Mouse (Mus musculus) cerebellum, adult (tissue): ENCODE results near the gene Iqcf1.
A peak's percentile ranks its signal among the peaks of the same experiment; 100 is the strongest.

Experiments used
- ATAC-seq: cut with Nextera tagmentation; 2 replicates; pipeline ENCODE4 v1.9.2; 2017; ENCODE audit warnings: mild to moderate bottlenecking, moderate library complexity, mixed read lengths; ENCODE audit not compliant: insufficient number of reproducible peaks, low FRiP score, low TSS enrichment

Iqcf1 gene

DNA sequence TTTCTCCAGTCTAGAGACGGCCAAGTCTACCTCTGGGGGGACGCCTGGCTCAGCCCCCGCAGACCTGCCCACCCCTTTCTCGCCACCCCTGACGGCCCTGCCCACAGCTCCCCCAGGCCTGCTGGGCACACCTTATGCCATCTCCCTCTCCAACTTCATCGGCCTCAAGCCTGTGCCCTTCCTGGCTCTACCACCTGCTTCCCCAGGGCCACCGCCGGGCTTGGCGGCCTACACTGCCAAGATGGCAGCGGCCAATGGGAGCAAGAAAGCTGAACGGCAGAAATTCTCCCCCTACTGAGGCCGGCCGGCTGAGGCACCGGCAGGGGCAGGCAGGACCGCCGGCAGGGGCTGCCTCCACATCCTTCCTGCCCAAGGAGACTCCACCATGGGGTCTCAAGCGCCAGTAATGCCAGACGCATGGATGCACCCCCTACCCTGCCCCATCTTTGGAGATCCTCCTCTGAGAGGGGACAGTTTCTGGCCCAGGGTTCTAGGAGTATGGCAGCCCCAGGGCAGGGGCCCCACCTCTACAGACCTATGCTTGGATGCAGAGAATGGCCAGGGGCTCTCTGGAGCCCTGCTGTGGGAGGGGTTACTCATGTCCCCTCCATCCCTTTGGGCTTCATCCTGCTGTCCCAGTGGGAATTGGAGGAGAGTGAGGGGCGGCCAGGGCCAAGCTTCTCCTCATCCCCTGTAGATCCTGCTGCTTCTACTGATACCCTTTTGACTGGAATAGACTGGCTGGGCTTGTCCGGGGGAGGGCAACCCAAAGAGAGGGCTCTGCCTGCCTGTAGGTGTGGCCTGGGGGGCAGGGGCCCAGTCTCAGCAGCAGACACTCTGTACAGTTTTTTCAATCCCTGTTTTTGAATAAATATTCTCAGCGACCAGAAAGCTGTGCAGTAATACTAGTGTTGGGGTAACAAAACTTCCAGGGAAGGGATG lies 36.4 kb upstream of the Iqcf1 start:
- ATAC-seq: peak; percentile 41; the same call in 1 of the 2 replicates

DNA sequence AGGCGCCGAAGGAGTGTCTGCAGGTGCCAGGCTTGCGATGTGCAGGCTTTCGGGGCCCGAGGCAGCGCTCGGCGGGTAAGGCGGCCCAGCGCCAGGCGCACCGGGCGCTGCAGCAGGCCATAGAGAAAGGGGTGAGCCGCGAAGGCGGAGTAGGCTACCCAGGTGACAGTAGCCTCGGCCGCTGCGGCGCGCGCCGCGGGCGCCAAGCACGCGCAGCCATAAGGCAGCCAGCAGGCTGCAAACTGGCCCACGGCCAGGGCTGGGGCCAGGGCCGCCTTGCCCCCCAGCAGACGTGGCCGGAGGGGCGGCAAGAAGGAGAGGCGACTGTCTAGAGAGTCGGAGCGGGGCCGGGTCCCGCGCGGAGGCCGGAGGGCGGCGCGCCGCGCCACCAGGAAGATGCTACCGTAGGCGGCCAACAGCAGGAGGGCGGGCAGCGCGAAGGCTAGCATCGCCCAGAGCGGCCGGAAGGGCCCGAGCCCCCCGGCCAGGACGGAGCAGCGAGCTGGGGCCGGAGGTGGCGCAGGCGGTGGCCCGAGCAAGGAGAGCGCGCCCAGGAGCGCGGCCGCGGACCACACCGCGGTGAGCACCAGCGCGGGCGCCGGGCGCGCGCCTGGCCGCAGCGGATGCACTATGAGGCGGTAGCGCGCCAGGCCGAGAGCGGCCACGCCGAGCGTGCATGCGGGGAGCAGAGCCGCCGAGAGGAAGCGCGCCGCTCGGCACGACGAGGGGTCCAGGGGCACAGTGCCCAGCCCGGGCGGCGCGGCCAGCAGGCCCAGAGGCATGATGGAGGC lies 34.8 kb upstream of the Iqcf1 start:
- ATAC-seq: peak; percentile 63

DNA sequence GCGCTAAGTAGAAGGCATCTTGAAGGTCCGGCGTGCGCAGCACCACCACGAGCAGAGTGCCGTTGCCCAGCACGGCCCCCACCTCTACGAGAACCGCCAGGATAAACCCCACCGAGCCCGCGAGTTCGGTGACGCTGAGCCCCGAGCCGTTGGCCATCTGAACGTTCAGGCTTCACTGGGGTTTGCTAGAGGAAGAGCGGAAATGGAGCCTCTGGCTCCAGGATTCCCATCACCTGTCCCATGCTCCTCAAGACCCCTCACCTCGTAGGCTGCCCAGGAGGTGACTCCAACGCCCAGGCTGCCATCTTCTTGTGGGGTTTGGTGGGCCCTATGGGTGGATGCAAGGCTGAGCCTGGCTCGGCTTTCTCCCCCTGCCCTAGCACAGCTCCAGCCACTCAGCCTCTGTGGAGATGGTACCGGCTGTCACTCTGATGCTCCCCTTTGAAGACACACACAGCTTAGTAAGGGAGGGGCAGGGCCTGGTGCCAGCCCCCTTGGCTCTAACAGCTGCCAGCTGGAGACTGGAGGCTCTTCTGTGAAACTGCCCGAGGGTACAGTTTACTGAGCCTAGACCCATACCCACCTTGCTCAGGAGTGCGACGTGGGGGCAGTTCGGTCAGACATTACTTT lies 34.1 kb upstream of the Iqcf1 start, which contains the start of gene Gpr62:
Gene Gpr62 (minus strand): TSS at position 368 of the 630 bp plus-strand sequence.
- ATAC-seq: no peak

DNA sequence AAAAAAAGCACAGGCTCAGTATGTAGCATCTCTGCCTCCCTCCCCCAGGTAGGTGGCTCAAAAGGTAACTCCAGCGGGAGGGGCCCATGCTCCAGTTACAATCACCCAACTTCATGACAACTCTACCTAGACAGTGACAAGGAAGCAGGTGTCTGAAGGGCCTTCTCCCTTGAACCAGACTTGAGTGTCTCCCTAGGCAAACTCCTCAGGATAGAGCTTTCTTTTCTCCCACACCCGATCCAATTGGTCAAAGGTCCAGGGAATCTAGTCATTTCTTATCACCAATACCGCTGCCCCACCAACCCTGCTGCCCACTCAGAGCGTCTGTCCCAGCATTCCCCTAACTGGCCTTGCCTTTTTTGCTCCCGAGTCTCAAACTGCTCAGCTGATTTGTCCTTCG lies 33.0 kb upstream of the Iqcf1 start:
- ATAC-seq: no peak

DNA sequence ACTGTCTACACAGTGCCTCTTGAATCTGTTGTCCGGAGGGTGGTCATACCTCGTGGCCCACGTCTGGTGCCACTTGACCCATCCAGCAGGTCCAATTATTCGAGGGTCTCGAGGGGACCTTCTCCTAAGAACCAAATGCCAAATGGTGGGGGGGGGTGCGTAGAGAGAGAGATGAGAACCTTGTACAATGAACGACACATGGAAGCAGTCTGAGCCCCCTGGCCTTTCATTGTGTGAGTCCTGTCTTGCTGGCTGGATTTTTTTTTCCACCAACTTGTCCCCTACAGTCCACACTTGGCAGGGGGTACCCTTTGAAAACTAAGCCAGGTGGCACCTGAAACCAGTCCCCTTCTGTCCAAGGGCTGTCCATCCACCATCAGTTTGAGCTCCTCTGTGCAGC lies 32.0 kb upstream of the Iqcf1 start:
- no peak for ATAC-seq

DNA sequence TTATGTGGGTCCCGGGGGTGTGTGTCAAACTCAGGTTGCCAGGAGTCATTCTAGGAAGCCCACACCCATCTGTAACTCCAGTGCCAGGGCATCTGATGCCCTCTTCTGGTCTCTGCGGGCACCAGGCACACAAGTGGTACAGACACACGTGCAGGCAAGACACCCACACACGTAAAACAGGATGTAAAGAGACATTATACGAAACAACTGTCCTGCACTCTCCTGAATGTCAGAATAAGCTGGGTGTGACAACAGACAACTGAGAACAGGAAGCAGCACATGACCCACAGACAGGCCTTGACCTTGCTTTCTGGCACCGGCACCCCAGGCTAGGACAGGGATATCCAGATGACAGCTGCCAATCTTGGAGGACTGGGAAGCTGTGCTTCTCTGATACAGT lies 30.4 kb upstream of the Iqcf1 start:
- no peak for ATAC-seq

DNA sequence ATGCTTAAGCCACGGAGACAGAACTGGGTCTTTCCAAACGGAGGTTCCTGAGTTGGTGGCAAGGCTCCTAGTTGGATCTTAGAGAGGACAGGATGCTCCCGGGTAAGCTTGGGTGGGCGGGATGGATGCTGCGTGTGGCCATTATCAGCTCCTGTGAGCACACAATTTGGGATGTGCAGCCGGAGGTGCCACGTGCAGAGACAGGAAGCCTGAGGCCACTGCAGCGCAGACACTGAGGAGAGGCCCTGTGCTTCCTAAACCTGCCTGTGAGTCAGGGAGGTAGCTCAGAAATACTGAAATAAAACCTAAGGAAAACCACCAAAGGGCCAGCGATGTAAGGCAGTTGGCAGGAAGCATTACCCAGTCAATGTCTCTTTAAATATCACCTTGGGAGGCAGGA lies 30.0 kb upstream of the Iqcf1 start:
- no peak for ATAC-seq

DNA sequence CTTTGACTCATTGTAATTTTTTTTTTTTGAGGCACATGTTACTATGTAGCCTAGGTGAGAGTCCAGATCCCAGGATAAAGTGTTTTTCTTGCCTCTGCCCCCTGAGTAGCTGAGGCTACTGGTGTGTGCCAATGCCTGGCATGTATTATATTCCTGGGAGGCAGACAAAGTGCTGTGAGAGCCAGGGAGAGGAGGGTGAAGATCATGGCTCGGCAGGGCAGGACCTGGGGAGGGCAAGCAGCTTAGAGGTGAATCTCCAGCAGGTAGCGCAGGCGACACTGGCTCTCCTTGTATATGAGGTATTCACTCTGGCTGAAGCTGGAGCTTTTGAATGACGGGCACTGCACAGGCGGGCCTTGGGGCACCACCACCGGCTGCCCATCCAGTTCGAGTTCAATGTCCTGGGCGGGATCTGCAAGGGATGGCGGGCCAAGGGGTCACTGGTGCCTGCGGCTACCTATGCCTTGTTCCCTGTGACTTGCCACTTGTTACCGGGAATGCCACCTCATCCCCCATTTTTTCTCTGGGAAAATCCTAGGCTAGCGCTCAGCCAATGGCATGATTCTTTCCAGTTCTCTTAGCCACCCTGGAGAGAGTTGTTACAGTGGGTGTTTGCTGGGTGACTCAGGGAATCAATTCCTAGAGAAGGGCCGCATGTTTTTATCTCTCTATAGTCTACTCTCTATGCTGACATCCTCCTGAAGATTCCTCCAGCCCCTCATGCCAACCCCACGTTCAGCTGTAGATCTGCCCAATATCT lies 28.6 kb upstream of the Iqcf1 start:
- no peak for ATAC-seq

DNA sequence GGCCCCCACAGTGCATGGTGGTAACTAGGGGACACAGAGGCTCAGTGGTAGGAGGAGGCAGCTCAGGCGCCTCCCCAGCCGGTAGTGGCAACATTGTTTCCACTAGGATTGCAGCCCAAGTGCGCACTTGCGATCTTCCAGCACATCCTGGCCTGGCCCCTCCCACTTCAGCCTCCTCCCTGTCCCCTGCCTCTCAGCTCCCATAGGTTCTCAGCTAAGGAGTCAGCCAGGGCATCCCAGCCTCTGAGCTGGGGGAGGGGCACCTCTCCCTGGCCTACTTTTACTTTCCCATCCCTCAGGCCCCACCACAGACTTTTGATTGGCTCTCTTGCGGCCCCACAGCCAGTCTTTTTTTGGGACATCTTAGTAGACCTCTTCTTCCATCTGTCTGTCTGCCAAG lies 27.9 kb upstream of the Iqcf1 start:
- ATAC-seq: no peak

DNA sequence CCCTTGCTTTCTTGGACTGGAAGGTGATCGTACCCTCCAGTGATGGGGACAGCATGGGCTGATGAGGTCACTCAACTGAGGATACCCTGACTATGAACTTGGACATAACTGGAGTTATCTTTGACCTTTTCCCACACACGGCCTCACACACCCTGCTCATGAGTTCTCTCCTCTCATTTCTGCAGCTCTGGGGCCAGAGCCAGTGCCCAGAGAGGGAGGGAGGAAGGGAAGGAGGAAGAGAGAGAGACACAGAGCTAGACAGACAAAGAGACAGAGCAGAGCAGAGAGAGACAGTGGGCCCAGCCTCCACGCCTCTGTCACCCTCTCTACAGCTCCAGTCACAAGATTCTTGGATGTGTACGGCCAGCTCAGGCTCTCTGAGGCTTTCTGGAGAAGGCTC lies 27.4 kb upstream of the Iqcf1 start:
- no peak for ATAC-seq

DNA sequence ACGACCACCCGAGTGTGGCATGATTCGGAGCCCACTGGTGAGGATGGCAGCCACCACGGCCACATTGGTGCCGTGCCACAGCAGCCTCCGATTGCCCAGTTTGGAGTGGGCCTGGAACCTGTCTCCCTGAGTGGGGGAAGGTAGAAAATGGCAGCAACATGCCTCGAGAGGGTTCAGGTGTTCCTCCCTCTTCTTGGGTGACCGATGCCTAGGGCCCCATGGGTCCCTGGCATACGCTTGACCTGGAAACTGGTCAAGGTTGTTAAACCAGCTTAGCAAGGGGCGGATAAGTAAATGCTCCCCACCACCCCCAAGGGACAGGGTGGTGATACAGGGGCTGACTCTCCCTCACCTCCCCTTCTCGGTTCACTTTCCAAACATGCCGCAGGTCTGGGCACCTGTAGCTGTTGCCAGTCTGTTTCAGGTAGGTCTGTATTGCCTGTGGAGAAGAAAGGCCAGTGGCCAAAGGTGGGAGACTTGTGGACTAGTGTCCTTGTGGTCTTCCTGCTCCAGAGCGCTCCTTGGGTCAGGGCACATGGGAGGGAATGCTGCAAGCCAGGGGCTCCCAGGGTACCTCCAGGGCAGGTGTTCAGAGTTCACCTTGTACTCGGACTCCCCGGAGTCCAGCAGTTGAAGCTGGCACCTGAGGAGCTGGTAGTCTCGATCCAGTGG lies 26.6 kb upstream of the Iqcf1 start:
- no peak for ATAC-seq

DNA sequence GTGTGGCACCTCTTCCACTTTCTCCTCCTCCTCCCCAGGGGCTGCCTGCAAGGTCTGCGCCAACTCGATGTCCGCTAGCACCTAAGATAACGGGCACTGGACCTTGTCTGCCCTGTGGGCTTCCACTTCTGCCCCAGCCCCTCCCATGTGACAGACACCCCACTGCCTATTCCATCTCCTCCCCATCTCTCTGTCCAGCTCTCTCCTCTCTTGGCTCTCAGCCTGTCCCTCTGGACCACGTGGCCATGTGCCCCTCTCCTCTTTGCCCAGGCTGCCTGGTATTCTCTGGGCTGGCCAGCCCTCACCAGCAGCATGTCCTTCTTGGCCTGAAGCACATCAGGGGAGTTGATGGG lies 26.0 kb upstream of the Iqcf1 start:
- no peak for ATAC-seq

DNA sequence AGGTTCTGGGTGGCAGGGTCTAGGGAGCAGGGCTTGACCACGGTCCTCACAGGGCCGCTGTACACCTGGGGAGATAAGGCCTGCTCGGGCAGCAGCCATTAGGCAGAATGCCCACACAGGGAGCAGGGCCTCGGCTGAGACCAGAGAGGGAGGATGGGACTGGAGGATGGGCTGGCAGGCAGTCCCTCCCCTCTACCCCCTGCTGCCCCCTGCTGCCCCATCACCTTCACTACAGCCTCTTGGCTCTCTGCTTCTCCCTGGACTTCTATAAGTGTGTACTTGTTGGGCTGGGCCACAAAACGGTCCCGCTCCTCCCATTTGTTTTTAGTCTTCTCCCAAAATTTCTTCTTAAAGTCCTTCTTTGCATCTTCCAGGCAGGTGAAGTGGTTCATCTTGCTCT lies 25.3 kb upstream of the Iqcf1 start:
- ATAC-seq: no peak

DNA sequence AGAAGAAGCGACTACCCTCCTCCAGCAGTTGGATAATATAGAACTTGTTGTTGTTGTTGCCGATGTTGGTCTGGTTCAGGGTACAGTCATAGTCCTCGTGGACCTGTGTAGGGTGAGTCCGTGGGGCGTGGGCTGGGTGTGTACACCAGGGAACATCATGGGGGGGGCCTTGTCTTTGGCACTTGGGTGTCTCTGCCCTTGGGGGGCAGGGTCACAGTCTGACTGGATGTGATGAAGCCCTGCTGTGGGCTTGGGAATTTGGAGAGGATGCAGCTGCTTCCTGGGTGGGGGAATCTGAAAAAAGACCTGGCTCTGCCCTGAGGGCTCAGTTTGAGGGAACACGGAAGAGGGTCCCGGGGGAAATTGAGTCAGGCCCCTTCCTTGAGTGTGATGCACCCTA lies 24.7 kb upstream of the Iqcf1 start:
- ATAC-seq: no peak

DNA sequence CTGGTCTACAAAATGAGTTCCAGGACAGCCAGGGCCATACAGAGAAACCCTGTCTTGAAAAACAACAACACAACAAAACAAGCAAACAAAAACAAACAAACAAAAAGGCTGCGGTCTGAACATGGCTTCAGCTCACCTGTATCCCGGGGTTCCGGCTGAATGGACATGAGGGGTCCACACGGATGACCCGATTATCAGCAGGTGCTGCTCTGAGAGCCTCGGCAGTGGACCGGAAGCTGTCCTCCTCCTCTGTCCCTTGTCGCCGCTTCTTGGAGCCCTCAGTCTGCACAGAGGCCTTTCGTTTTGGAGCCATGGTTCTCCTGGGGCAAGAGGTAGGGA lies 24.1 kb upstream of the Iqcf1 start, which contains the start of gene Rrp9:
Gene Rrp9 (plus strand): TSS at position 301 of the 339 bp plus-strand sequence.
- ATAC-seq: no peak

DNA sequence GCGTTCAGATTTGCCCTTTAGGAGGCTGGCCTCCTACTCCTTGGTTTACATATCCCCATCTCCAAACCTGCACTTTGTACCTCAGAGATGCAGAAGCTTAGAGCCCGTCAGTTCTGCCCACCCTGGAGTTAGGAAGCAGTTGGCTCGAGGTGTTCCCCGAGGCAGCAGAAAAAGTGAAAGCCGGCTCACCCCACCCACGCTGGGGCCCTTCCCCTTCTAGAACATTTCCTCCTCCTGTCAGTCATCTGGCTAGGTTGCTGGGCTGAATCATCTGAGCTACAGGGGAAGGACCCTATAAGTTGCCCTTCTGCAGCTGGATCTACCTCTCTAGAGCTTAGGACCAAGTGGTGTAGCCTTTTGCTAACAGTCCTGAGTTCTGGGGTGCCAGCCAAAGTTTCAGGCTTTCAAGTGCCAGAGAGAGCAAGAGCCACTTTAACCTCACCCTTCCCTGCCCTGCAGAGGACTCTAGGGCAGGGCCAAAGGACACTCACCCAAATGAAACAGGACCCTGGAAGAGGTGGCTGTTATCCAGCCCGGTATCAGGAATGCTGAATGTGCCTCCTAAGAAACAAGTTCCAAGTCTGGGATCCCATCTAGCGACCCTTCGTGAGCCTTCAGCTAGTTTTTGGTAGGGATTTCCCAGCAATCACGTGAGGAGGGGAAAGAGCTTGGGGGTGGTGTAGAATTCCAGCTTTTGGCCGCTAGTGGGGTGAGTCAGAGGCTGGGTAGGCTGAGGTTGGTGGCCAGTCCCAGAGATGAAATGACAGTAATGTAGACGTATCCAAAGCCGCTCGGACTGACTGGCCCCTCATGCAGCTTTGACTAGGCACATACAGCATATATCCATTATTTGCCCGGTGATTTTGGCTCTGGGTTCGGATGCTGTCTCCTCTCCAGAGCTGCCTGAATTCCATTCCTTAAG lies 23.5 kb upstream of the Iqcf1 start:
- no peak for ATAC-seq

DNA sequence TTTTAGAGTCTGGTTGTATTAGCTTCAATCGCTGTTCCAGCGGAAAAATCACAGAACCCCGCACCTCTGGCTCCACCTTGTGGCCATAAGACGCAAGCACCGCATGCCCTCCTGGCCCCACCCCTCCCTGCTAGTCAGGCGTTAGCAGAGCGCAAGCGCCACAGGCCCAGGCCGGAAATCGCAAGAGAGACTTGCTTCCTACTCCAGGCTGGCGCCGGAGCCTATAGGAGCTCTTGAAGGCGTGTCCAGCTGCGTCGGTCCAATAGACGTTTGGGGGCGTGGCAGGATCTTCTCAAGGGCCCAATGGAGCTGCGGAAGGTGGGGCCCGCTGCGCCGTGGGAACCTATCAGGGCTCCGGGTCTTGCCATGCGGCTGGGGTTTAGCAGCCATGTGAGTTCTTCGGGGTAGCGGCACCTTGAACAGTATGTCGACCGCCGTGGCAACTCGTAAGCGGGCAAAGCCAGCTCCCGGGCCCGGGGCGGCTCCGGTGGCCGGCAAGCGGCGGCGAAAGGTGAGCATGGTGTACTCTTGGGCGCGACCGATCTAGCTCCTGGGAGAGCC lies 22.8 kb upstream of the Iqcf1 start, which contains the start of gene Parp3:
Gene Parp3 (minus strand): TSS at position 26 of the 561 bp plus-strand sequence.
- ATAC-seq: peak; percentile 93

DNA sequence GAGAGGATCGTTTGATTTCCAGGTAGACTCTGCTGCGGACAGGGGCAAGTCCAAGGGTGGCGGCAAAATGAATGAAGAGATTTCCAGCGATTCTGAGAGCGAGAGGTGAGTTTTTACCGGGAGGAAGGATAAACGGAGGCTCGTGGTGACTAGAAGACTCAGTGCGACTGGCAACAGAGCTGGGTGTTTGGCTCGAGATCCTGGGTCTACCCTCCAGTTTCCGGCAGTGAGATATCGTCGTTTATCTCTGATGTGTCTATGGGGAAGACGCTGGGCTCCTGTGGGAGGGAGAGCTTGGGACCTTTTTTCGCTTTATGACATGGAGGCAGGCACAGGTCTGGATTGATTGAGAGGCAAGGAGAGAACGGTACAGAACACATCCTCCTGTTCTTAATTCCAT lies 22.1 kb upstream of the Iqcf1 start:
- ATAC-seq: no peak
